11 mouse cellular contexts compared by ENCODE assay signal in the genomic region with DNA sequence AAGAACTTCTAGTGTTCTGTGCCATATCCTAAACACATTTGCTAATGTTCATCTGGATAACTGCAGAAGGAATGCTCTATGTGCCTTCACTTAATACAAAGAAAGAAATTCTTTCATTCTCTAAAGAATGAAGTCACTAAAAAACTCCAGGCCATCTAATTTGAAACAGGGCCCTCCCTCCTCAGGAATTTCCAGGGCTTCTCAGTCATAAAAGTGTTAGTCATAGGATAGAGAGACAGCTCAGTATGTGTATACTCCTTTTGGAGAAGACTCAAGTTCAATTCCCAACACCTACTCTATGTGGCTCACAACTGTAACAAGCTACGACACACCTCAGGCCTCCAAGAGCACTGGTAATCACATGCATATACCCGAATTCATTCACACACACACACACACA. TPM values are rescaled to one million over a fixed set of nuclear protein-coding genes. Genes with fewer than 3 reads are reported as not detected.
DNase-seq lines count a peak whose midpoint lies in the region; ATAC-seq and TF ChIP-seq lines count a peak whose summit lies in the region.
"Had no signal": no experiment of that assay in that cellular context is flagged by ENCODE, and none has a peak within 500 bp of the region (broad histone marks: within the 10 kb centered on the region; RNA-seq: fewer than 3 reads in every experiment).

No protein-coding gene starts in this region.

- H3K36me3 ChIP-seq in heart, postnatal 0 days (replicated peaks; ENCODE audit: control insufficient read depth, insufficient read depth, low read length): 0 out of 2 replicates have a peak, but pooled peaks cover 5% of the 10 kb centered on the region
- no peaks in the 10 kb centered on the region for H3K36me3 ChIP-seq in limb, embryonic 15.5 days

- 72% methylated on average over 2 of the region's 2 CpGs for WGBS in heart, postnatal 0 days
- WGBS in limb, embryonic 15.5 days: 61% methylated on average over 2 of the region's 2 CpGs

- H3K4me2 ChIP-seq in heart, postnatal 0 days (ENCODE audit: low read depth, low read length): no peak overlapping the region
- no peak overlapping the region for H3K4me2 ChIP-seq in limb, embryonic 15.5 days

- no peaks in the 10 kb centered on the region for H3K4me1 ChIP-seq in heart, postnatal 0 days (ENCODE audit: control insufficient read depth, insufficient read depth)
- peaks cover 14% of the 10 kb centered on the region; the same call in 1 of the 2 replicates for H3K4me1 ChIP-seq in limb, embryonic 15.5 days

- no peak for TF ChIP-seq EP300 in heart, postnatal 0 days (IDR thresholded peaks at IDR 0.05; ENCODE audit: low read depth)

- H3K9ac ChIP-seq in heart, postnatal 0 days (replicated peaks; ENCODE audit: low read depth, low read length): no peak overlapping the region
- no peak overlapping the region for H3K9ac ChIP-seq in limb, embryonic 15.5 days

- peak; percentile 49 for DNase-seq in heart, postnatal 0 days (ENCODE audit: low spot score)
- DNase-seq in heart, adult 8-10 months (ENCODE audit: low spot score): no peak
- DNase-seq in 416B (ENCODE audit: low read depth) (peak; percentile 36), ZHBTc4 (ENCODE audit: low read depth, low spot score) (peak; percentile 23)
- DNase-seq in urinary bladder, postnatal 25 days (ENCODE audit: low spot score): no peak
- DNase-seq in cerebellum, postnatal 25 days: no peak
- DNase-seq: adrenal gland, adult 2 months; gastrocnemius, postnatal 25 days; kidney, adult 8-10 months had no signal

- H3K9me3 ChIP-seq in heart, postnatal 0 days (replicated peaks; ENCODE audit: control insufficient read depth, low read length): no peaks in the 10 kb centered on the region
- no peaks in the 10 kb centered on the region for H3K9me3 ChIP-seq in limb, embryonic 15.5 days

- 0 out of 2 replicates have a peak, but pooled peaks have one; percentile 33 for ATAC-seq in heart, postnatal 0 days (ENCODE audit: insufficient read depth, low read depth)
- ATAC-seq in limb, embryonic 15.5 days (ENCODE audit: insufficient number of reproducible peaks, low FRiP score, low TSS enrichment, low read depth): no peak
- no peak for ATAC-seq in monocyte, adult 5-6 weeks (replicated peaks; ENCODE audit: insufficient number of reproducible peaks, low FRiP score, low TSS enrichment, poor library complexity, severe bottlenecking)

- 0 out of 2 replicates have a peak overlapping the region, but pooled peaks have one; percentile 60 for H3K27ac ChIP-seq in heart, postnatal 0 days (ENCODE audit: low read depth)
- 0 out of 2 replicates have a peak overlapping the region, but pooled peaks have one; percentile 79 for H3K27ac ChIP-seq in limb, embryonic 15.5 days

- H3K27me3 ChIP-seq in heart, postnatal 0 days (ENCODE audit: control insufficient read depth, insufficient read depth, low read length): no peaks in the 10 kb centered on the region
- H3K27me3 ChIP-seq in limb, embryonic 15.5 days: no peaks in the 10 kb centered on the region

- H3K4me3 ChIP-seq in heart, postnatal 0 days (ENCODE audit: low read depth, low read length): no peak overlapping the region
- H3K4me3 ChIP-seq in limb, embryonic 15.5 days: no peak overlapping the region

- TF ChIP-seq CTCF in heart, postnatal 0 days (IDR thresholded peaks at IDR 0.05; ENCODE audit: low read depth): no peak

RNA-seq across cellular contexts. Expression of a gene that starts 17.0 kb away (rescaled TPM):
- total RNA-seq in heart, postnatal 0 days (2014; rRNA removed; ENCODE audit: low replicate concordance): 18.1 and 30.8 TPM in 2 replicates
- polyA plus RNA-seq in heart, postnatal 0 days (2015; fragmentation: Nextera tagmentation; extraction: Ambion mirVana): 17.0 and 17.2 TPM in 2 replicates
- total RNA-seq in heart, adult 8-10 months (2022): 10 to 100 TPM; 24.8 to 29.0 (median 27.0) TPM
- 43.4 and 45.7 TPM in 2 replicates for polyA plus RNA-seq in limb, embryonic 15.5 days (2015; fragmentation: Nextera tagmentation; extraction: Ambion mirVana)
- 28.7 to 47.9 TPM (median 47.5 TPM) in 3 replicates for total RNA-seq in monocyte, adult 5-6 weeks (2017)

Comparison
In these comparisons a context has a peak if more than half of its experiments do, and no peak if none do; other contexts are left out.
1. DNase-seq: peak in heart, postnatal 0 days (single experiment), 416B (single experiment) and ZHBTc4 (single experiment); none in heart, adult 8-10 months (single experiment), urinary bladder, postnatal 25 days (single experiment) and cerebellum, postnatal 25 days (0 of 2).